Mouse (Mus musculus) adipocyte (in vitro differentiated cells): Measurements from ENCODE around the gene Gm49325.
A peak's percentile ranks its signal among the peaks of the same experiment; 100 is the strongest.

Source experiments
- DNase-seq: peaks from one replicate; pipeline ENCODE4 v3.0.0-alpha.2; 2016; ENCODE audit warnings: low spot score

The Gm49325 gene

DNA sequence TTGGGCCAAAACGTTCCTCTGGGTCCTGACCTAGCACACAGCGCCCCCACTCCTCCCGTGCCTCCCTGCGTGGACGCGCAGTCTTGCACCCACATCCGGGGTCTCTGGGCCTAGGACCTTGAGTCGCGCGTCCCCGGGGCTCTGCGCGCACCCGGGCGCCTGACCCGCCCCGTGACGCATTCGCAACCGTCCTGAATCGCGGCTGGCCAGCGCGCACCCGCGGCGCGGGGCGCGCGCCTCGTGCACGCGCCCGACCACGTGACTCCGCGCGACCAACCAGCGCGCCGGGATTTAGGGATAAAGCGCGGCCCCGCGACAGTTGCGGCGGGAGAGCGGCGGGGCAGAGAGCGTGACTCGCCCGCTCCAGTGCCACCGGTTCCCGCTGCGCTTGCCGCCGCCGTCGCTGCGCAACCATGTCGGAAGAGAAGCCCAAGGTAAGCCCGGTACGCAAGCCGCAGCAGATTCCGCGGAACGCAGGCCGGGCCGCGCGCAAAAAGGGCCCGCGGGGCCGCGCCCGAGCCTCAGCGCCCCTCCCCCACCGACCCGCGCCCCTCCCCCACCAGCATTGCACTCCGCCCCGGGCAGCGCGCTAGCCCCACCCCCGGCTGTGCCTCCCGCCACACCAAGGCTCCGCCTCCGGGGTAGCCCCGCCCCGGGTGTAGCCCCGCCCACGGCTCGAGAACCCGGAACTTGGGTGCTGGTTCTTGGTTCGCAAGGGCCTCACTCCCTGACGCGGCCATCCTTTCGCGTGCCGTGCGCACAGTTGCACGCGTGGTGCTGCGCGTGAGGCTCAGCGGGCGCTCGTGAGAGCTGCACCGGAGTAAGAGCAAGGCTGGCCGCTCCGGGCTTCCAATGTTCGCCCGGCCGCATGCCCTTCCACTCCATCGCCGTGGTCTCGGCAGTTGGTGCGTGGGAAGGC, at the start of gene Gm49325, which contains the start of gene Sumo3:
TSS of gene Gm49325 (plus strand) at position 290 of the 919 bp plus-strand sequence.
TSS of gene Sumo3 (plus strand) at position 190 of the 919 bp plus-strand sequence.
- DNase-seq = peak; percentile 91

DNA sequence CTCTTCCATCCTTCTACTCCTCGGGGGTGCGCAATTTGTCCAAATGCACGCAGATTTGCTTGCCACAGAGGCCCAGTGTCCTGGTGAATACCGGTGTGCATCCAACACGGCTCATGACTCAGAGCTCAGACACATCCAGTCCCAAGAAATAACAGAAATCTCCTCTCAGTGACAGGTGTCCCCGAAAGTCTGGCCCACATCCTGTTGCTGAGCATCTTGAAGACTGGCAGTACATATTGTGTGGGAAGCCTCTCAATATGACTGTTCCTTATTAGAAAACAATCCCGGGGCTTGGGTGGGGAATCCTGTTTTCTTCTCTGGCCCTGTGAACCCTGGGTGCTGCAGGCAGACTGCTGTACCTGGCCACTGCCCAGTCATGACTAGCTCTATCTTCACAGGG, 49.4 kb upstream of the Gm49325 start:
- DNase-seq = no peak

DNA sequence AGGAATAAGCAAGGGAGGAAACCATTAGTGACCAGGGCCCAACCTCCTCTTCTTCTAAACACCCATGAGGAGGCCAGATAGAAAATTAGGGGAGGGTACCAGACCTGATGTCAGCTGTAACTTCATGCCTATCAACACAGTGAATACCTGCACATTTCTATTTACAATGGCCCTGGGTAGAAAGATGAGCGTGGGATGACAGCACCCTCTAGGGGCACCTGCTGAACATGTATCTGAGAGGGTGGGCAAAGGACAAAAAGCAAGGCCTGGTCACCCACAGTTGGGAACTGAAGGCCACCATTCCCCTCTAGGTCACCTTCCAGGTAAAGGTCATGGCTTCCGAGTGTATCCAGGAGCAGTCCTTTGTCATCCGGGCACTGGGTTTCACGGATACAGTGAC, 48.4 kb upstream of the Gm49325 start:
- peak; percentile 31 for DNase-seq

DNA sequence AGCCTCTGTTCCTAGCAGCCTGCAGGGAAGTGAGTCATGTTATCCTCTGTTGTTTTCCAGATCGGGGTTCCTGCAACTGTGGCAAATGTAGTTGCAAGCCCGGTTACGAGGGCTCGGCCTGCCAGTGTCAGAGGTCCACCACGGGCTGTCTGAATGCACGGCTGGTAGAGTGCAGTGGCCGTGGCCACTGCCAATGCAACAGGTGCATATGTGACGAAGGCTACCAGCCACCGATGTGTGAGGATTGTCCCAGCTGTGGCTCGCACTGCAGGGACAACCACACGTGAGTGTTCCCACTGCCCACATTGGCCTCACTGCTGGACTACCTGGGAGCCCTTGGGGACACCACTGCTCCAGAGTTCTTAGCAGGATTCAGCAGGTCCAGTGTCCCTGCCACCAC, 45.9 kb upstream of the Gm49325 start:
- DNase-seq = no peak

DNA sequence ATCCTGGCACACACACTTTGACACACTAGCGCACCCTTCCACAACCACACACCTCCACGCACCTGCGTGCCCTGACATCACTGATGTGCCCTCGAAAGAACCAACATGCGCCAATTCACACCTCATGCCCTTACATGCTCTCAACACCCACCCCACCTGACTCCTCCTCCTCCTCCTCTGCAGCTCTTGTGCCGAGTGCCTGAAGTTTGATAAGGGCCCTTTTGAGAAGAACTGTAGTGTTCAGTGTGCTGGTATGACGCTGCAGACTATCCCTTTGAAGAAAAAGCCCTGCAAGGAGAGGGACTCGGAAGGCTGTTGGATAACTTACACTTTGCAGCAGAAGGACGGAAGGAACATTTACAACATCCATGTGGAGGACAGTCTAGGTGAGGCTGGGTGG, 45.2 kb upstream of the Gm49325 start:
- DNase-seq = no peak

DNA sequence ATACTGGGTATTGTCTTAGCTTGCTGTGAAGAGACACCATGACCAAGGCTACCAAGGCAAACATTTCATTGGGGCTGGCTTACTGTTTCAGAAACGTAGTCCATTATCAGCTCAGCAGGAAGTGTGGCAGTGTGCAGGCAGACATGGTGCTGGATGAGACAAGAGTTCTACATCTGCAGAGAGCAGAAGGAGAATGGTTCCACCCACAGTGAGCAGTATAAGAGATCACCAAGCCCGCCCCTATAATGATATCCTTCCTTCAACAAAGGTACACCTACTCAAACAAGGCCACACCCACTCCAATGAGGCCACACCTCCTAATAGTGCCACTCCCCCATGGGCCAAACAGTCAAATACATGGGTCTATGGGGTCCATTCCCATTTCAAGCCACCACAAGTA, 44.5 kb upstream of the Gm49325 start:
- no peak for DNase-seq

DNA sequence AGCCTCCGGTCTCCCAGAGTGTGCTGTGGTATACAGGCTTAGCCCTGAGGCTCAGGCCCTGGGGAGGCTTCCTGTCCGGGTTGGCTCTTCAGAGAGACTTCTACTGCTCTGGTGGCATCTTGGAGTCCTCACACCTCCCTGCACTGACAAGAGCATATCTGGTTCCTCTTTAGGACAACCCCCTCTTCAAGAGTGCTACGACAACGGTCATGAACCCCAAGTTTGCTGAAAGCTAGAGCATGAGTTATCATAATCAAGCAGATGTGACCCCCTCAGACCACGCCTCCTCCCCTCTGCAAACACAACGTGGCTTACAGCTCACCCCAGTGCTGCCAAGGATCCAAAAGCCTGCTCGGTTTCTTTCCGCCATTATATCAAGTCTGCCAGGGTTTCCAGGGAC, 41.0 kb upstream of the Gm49325 start:
- no peak for DNase-seq

DNA sequence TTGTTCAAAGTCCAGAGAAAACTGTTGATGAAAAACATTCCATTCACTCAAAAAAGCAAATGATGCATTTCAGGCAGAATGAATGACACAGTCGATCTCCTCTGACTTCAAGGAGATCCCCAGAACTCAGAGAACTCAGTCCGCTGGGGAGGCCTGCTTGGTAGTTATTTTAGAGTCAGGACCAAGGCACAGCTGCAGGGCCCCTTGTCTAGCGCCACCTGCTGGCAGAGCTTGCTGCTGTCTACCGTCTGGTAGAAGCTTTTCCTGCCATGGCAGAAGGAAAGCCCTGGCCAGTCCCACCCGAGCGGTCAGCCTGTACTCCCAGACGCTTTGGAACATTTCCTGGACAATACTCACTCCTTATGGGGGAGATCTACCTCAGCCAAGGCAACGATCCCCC, 39.3 kb upstream of the Gm49325 start:
- peak; percentile 69 for DNase-seq

DNA sequence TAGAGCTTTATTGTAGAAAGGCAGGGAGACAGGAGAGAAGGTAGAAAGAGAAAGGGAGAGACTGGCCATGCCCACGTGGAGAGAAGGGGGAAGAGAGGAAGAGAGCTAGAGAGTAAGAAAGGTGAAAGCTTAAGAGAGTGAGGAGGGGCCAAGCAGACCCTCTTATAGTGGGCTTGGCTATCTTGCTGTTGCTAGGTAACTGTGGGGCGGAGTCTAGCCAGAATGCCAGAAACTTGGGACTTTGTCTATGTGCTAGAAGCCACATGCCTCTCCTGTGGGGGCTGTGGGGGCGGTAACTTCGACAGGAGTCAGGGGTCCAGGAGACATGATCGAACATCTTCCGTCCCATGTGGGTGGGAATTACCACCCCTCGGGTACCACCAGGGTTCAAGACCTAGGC, 36.5 kb upstream of the Gm49325 start:
- no peak for DNase-seq

DNA sequence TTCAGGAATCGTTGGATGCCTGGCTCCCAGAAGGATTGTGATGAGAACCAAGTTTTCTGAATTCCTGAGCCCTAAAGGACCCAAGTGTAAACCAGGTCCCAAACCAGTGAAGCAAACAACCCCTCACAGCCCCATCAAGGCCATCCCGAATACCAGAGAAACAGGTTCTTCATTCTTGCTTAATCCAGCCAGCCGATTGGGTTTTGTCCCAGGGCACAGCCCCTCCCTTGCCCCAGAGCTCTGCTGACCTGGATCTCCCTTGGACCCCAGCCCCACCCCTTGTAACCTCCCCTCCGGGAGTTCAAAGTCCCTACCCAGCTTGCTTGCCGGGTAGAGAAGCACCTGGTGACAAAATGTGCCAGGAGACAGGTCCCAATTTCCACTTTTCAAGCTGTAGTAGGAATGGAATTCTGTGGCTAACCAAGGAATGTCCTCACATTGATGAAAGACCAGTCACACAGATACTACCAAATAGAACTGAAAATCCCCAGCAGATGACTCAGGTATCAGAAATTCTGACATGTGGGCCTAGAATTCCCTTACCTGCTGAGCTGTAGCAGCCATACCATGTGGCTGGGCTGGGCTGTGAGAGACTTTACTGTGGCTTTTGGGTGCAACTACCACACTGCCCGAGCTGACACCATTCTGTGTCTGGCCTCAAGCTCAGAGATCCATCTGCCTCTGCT, 35.9 kb upstream of the Gm49325 start:
- DNase-seq = no peak

DNA sequence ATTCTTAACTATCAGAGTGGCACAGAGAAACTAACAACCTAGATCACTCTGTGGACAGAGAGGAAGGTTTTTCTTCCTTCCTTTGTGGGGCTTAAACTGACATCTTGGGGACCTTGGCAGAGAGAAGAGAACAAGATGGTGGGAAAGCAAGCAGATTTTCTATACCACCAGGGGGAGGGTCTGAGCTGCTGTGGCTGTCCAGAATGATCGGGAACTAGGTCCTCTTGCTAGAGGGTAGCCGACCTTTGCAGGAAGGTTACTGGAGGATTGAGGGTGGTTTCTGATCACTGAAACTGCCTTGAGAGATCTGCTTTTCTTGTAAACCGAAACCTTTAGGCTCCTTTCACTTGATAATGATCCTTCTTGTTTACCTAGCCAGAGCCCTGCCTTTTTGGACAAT, 33.8 kb upstream of the Gm49325 start:
- DNase-seq = no peak

DNA sequence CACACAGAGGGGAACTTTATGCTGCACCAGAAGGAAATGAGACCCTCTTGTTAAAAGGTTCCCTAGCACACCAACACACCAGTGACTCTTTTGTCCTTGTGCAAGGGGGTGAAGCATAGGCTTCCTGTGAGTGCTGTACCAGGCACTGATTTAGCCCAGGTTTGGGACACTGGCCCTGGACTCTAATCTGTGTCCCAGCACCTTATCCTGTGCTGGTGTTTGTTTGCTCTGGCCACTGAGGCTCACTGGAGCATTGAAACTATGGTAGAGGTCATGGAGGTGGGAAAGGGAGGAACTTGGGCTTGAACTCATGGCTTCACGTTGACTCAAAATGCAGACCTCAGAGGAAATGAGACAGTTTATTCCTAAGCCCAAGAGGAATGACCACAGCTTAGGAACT, 32.8 kb upstream of the Gm49325 start:
- no peak for DNase-seq

DNA sequence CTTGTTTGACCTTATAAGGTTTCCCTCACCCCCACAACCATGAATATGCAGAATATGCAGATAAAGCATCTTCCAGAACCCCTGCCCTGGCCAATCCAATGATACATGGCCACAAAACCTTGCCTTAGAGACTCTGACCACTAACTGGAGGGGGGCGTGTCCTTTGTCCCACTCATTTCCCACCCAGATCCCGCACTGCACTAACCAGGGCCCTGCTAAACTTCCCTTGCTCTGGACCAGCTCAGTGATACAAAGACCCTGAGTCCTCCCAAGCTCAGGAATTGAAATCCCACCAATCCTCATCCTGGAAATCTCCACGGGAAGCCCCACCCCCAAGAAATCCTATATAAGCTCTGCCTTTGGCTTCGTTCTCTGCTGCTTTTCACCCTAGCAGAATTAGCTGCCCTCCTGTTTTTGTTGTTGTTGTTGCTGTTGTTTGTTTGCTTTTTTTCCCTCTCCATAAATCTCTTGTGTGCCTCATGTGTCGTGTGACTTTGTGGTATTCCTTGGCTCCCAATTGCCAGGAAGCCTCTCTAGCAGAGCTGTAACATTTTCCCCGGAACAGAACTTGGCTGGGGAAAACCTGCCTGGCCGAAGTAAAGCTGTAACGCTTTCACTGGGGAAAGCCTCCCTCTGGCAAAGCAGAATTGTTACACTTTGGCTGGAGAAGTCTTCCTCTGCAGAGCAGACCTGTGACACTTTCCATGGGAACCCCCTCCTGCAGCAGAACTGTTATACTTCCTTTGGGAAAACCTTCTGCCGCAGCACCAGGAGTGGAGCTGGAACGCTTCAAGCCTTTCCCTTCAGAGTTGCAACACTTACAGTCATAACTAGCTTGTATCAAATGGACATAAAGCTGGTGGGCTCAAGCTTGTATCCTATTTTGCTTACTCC, 25.7 kb upstream of the Gm49325 start:
- peak; percentile 76 for DNase-seq

DNA sequence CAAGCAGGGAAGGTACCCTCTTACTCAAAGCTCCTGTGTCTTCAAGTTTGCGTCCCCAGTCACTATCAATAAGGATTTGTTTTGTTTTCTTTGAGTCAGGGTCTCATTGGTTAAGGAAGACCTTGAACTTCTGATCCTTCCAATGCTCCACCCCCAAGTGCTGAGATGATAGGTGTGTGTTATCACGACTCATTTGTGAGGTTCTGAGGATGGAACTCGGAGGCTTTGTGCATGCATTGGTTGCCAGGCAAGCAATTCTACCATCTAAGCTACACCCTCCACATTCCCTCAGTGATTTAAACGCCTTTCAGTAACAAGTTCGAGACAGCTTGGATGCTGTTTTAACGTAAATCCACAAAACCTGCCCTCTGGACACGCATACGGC, 25.0 kb upstream of the Gm49325 start:
- DNase-seq = no peak

DNA sequence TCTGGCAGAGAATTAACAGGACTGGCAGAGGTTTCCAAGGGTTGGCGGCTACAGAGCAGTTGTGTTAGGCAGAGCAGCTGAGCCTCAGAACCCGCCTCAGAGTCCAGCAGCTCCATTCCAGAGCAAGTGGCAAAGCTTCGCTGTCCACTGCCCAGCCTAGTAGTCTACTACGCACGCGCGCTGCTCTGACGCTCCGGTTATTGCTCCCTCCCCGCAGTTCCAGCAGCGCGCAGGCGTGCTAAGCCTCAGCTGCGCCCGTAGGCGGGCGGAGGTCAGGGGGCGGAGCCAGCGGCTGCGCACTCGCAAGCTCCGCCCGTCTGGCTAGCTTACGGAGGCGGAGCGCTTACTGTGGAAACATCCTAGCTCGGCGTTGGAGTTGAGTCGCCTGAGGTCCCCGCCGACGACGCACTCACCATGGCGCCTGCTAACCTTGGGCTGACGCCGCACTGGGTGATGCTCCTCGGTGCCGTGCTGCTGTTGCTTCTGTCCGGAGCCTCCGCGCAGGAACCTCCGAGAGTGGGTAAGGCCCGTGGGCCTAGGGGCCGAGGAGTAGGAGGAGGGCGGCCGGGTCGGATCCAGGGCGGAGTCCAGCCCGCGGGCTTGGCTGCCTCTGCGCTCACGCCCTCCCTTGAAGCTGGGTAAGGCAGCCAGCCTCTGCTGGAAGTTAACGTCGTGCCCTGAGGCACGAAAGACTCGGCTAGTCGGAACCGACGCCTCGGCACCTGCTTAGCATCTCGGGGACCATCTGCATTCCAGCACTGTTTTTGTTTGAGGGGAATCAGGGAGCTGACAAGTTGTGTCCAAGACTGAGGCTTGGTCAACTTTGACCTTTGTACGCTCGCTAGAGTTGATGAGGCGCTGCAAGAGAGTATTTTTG, 24.4 kb upstream of the Gm49325 start, which contains the start of gene Pttg1ip:
TSS of gene Pttg1ip (plus strand) at position 313 of the 877 bp plus-strand sequence.
- DNase-seq = peak; percentile 99

DNA sequence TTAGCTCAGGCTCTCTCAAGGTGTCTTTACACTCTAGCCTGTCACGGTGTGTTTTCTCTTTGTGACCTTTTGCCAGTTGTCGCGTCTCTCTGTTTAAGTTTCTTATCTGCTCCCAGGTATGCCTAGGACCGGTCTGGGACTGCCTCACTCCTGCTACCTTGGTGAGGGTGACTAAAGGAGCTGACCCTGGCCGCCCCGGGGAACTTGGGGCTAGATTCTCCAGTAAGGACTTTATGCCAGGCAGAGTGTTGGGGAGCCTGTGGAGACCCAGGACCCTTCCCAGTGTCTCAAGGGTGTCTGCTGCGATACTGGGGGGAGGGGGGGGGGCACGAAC, 23.7 kb upstream of the Gm49325 start:
- DNase-seq = no peak

DNA sequence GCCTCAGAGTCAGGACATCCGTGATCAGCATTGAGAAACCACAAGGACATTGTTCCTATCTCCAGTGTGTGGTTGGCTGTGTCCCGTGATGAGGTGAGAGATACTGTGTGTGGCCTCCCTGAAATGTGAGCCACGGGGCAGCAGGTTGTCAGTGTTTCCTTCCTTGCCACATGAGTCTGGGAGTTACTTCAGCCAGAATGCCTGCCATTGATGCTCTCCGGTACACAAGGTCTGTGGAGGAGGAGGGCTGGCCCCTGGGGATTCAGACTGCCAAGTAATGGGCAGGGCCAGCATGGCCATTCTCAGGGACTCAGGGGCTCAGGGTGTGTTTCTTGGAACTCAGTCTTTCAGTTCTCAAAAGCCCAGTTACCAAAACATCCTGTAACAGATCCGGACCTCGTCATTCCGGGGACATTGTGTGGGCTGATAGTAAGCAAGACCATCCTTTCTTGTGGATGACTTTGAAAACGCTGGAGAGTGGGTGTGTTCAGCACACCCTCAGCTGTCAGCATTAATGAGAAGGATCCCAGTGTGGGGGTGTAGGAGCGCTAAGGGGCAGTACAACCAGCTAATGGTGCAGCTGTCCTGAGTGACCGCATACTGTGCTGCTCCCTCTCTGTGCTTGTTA, 22.1 kb upstream of the Gm49325 start:
- DNase-seq = peak; percentile 27

DNA sequence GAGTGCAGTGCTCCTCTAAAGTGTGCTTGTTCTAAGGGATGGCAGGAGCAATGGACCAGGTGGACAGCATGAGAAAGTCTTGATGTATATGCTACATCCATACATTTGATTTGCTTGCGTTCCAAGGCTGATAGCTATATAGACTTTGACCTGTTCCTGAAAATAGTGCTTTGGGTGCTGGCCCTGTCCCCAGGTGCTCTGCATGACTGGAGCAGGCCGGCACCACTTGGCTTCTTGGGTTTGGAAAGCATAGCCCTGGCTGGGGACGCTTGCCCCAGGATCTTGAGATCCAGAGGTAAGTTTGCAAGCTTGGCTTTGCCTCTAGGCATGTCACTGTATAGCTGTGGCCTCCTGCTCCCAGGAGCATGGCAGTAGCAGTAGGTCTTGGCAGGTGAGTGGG, 19.4 kb upstream of the Gm49325 start:
- no peak for DNase-seq

DNA sequence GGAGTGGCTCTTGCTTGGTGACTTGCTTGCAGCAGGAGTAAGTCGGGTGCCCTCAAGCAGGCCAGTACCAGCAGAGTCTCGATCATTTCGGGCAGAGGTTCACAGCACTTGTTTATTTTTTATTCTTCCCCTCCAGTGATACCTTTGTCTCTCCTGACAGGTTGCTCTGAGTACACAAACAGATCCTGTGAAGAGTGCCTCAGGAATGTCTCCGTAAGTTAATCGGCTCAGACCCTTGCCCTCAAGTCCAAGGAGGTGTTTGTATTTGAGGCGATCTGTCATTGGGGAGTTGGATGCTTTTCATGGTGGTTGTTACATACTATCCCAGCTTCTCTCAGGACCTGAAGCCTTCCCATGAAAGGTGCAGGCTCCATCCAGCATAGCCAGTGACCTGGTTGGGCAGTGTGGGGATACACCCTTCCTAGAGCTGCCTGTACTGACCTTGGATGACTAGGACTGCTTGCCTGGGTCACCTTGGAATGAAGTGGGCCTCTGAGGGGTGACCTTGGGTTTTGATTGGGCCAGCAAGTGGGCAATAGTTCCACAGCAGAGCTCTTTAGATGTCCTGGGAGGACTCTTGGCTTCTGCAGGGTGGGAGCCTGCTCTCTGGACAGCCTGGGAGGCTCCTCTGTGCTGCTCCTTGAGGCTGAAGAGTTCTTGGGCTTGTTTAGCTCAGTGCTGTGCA, 18.8 kb upstream of the Gm49325 start:
- no peak for DNase-seq

DNA sequence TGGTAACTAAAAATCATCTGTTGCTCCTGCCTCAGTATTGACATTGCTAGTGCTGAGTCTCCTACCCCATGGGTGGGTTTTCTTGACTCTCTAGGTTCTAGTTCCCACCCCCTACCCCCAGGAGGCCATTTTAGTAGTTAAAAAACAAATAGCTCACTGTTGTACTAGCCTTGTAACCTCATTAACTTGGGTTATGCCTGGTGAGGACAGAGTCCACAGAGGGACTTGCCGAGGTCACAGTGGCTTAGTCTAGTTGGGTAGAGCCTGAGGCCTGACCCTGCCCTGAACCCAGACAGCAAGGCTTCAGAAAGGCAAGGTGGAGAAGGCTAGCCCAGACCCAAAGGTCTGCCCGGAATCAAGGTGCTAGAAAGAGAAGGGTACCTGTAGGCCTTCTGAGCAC, 18.0 kb upstream of the Gm49325 start:
- DNase-seq = no peak
